Mouse (Mus musculus) forebrain, embryonic 11.5 days (tissue): ENCODE measurements around the gene Gm20695. TPM values are rescaled to one million over a fixed set of nuclear protein-coding genes. Genes with fewer than 3 reads are reported as not detected.
A peak's percentile ranks its signal among the peaks of the same experiment; 100 is the strongest.

Source experiments
- ATAC-seq: fragments of 200-750 bp; cut with Nextera tagmentation; replicated peaks from 2 replicates; pipeline ENCODE4 v1.8.0; 2017; ENCODE audit warnings: moderate TSS enrichment; ENCODE audit not compliant: low FRiP score
- DNase-seq: peaks from one replicate; pipeline ENCODE4 v3.0.0-alpha.2; 2017; ENCODE audit warnings: low spot score
- H3K27ac ChIP-seq: fragments of 300-500 bp; sonication (generic); 2 replicates; pipeline ENCODE4 v1.5.1; 2014; ENCODE audit warnings: low read depth, low read length
- H3K27me3 ChIP-seq: fragments of 300-500 bp; sonication (generic); 2 replicates; pipeline ENCODE4 v1.6.1; 2014; ENCODE audit warnings: mild to moderate bottlenecking, low read length, mixed read lengths; ENCODE audit not compliant: control insufficient read depth, insufficient read depth
- H3K36me3 ChIP-seq: fragments of 300-500 bp; sonication (generic); 2 replicates; pipeline ENCODE4 v1.6.1; 2014; ENCODE audit warnings: mild to moderate bottlenecking, low read length, moderate library complexity, mixed read lengths; ENCODE audit not compliant: control insufficient read depth, insufficient read depth
- H3K4me1 ChIP-seq: fragments of 300-500 bp; sonication (generic); replicated peaks from 2 replicates; pipeline ENCODE4 v1.6.1; 2014; ENCODE audit warnings: low read length, mixed read lengths; ENCODE audit not compliant: control insufficient read depth, insufficient read depth
- H3K4me2 ChIP-seq: fragments of 300-500 bp; sonication (generic); 2 replicates; pipeline ENCODE4 v1.6.1; 2014; ENCODE audit warnings: low read depth, mild to moderate bottlenecking, low read length, moderate library complexity, mixed read lengths; ENCODE audit not compliant: severe bottlenecking
- H3K4me3 ChIP-seq: fragments of 300-500 bp; sonication (generic); 2 replicates; pipeline ENCODE4 v1.5.1; 2014; ENCODE audit warnings: low read depth, low read length
- H3K9ac ChIP-seq: fragments of 300-500 bp; sonication (generic); 2 replicates; pipeline ENCODE4 v1.6.1; 2014; ENCODE audit warnings: low read length
- H3K9me3 ChIP-seq: fragments of 300-500 bp; sonication (generic); 2 replicates; pipeline ENCODE4 v1.6.1; 2016; ENCODE audit warnings: low read length, mixed read lengths; ENCODE audit not compliant: control insufficient read depth
- WGBS: fragments of 180-500 bp; shearing (Covaris S2); extraction: QIAGEN DNeasy Blood & Tissue Kit; methylation state at CpG from one replicate; pipeline ENCODE4 v1.1.7; 2014; 5-methylcytosine and 5-hydroxymethylcytosine counted together
- polyA plus RNA-seq: library from polyadenylated mRNA; unstranded; fragments of >200 nt; fragmentation: Nextera tagmentation; extraction: Ambion mirVana; gene quantifications from 2 replicates; pipeline ENCODE4 v1.2.1, GENCODE M21; 2014

Gene Gm20695
- 1.7 and 2.0 TPM in 2 replicates for polyA plus RNA-seq

DNA sequence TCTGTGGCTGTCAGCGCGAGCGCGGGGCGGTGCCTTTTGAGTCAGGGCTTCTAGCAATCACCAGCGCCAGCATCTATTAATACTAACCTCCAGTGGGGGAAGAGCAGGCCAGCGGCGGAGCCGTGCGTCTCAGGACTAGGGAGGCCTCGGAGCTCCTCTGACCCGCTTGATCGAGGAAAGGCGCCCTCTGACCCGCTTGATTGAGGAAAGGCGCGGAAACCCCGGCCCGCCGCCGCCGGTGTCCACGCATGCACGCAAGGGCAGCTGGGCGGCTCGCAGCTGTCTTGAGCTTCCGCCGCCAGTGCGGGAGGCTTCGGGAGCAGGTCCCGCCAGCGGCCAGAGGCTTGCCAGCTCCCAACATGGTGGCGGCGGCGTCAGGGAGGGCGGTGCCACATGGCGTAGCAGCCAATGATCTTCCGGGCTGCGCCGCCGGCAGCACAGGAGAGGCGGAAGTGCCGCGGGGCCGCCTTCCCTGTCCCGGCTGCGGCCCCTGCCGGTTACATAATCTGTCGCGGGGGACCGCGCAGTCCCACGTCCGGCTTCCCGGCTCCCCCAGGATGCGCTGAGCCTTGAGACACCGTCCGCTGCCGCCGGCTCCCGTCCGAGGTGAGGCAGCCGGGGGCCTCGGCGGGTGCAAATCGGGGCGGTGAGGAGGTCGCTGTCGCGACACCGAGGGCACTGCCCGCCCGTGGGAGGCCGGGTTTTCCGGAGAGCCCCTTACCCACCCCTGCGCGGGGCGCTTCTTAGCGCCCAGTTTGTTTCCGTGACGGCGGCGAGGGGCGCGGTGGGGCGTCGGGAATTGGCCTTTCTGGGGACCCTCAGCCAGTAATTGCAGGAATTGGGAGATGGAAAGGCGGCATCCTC lies at the start of gene Gm20695, which contains the start of gene Zfp597:
Gm20695 (plus strand) TSS at position 448 of the 864 bp plus-strand sequence.
Zfp597 (minus strand) TSS at position 361 of the 864 bp plus-strand sequence.
- Histone ChIP-seq H3K4me2 (peak within 1 kb of the TSS; percentile 70), H3K4me3 (peak within 1 kb of the TSS; percentile 86), H3K4me1 (peaks cover 4% of the 10 kb centered on the region; the same call in 1 of the 2 replicates), H3K9me3 (no peaks in the 10 kb centered on the region), H3K27me3 (no peaks in the 10 kb centered on the region), H3K27ac (peak within 1 kb of the TSS; percentile 83), H3K36me3 (no peaks in the 10 kb centered on the region), H3K9ac (peak within 1 kb of the TSS; percentile 89)
- DNase-seq (peak; percentile 97), ATAC-seq (peak; percentile 99)
- WGBS, result under 1% methylated on average over 88 of the region's 88 CpGs

DNA sequence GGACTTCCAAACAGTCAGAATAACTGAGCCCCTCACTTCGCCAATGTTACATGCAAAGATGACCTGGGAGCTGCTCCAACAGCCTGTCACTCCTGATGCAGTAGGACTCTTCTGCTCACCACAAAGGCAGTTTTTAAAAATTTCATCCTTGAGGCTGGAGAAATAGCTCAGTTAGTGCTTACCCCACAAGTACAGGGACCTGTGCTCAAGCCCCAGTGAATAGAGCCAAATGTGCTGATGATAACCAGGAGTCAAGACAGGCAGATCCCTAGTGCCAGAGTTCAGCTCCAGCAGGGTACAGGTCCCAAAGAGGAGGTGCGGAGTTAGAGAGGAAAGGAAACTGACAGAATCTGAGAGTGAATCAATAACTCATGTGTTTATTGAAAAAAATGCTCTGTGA lies 49.0 kb upstream of the Gm20695 start:
- no peak overlapping the region for H3K4me3 ChIP-seq
- H3K4me1 ChIP-seq, result no peaks in the 10 kb centered on the region
- no peaks in the 10 kb centered on the region for H3K9me3 ChIP-seq
- no peaks in the 10 kb centered on the region for H3K36me3 ChIP-seq
- DNase-seq (no peak), ATAC-seq (no peak)
- no peak overlapping the region for H3K9ac ChIP-seq
- WGBS, result 81% methylated on average over 2 of the region's 2 CpGs
- no peak overlapping the region for H3K4me2 ChIP-seq
- no peak overlapping the region for H3K27ac ChIP-seq
- no peaks in the 10 kb centered on the region for H3K27me3 ChIP-seq

DNA sequence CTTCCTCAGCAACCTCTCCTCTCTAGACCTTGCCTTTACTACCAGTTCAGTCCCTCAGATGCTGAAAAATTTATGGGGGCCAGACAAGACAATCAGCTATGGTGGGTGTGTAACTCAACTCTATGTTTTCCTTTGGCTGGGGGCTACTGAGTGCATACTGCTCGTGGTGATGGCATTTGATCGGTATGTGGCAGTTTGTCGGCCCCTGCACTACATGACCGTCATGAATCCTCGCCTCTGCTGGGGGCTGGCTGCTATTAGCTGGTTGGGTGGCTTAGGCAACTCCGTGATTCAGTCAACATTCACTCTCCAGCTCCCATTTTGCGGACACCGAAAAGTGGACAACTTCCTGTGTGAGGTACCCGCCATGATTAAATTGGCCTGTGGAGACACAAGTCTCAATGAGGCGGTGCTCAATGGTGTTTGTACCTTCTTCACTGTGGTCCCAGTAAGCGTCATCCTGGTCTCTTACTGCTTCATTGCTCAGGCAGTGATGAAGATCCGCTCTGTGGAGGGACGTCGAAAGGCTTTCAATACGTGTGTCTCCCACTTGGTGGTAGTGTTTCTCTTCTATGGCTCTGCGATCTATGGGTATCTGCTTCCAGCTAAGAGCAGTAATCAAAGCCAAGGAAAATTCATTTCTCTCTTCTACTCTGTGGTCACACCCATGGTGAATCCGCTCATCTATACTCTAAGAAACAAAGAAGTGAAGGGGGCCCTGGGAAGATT lies 45.1 kb upstream of the Gm20695 start:
- Histone ChIP-seq H3K4me3 (no peak overlapping the region), H3K4me1 (no peaks in the 10 kb centered on the region), H3K27me3 (no peaks in the 10 kb centered on the region), H3K9ac (no peak overlapping the region), H3K9me3 (no peaks in the 10 kb centered on the region), H3K4me2 (no peak overlapping the region), H3K27ac (no peak overlapping the region), H3K36me3 (no peaks in the 10 kb centered on the region)
- ATAC-seq, result no peak
- 59% methylated on average over 17 of the region's 17 CpGs for WGBS
- DNase-seq, result no peak

DNA sequence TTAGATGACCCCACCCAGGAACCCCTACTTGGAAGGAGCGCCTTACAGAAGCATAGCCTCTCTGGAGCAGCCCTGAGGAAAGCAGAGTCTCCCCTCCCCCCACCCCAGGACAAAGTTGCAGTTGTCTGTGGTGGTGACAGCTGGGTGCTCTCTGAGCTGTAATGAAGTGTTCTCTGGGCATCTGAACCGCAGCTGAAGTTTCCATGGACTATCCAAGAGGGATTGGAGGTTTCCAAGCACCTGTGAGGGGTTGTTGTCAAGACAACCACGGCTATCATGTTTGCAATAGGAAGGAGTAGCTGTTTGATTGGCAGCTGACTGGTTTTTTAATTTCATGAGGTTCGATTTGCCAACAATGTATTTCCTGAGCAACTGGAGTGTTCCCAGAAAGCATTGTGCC lies 41.5 kb upstream of the Gm20695 start:
- no peak overlapping the region for H3K4me3 ChIP-seq
- DNase-seq, result no peak
- WGBS, result 41% methylated on average over 4 of the region's 4 CpGs
- H3K27me3 ChIP-seq, result peaks cover 2% of the 10 kb centered on the region; the same call in 1 of the 2 replicates
- 0 out of 2 replicates have a peak, but pooled peaks cover 2% of the 10 kb centered on the region for H3K4me1 ChIP-seq
- H3K9ac ChIP-seq, result no peak overlapping the region
- ATAC-seq, result no peak
- H3K4me2 ChIP-seq, result no peak overlapping the region
- no peaks in the 10 kb centered on the region for H3K36me3 ChIP-seq
- no peak overlapping the region for H3K27ac ChIP-seq
- no peaks in the 10 kb centered on the region for H3K9me3 ChIP-seq

DNA sequence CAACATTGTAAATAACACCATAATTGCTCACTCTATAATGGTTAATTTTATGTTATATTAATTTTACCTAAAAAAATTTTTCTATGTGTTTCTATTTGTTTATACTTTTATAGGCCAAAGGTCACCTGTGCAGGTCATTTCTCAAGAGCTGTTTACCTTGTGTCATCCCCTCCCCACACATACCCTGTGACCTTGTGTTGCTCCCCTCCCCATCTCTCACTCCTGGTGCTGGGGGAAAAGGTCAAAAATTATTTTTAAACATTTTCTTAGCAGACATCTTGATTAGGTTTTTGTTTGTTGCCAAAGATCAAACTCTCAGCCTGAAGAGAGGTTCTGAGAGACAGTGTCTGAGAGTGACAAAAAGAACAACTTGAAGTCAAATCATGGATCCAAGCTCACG lies 40.7 kb upstream of the Gm20695 start:
- no peak overlapping the region for H3K4me3 ChIP-seq
- no peak overlapping the region for H3K9ac ChIP-seq
- H3K27ac ChIP-seq, result no peak overlapping the region
- H3K27me3 ChIP-seq, result peaks cover 2% of the 10 kb centered on the region; the same call in 1 of the 2 replicates
- H3K36me3 ChIP-seq, result no peaks in the 10 kb centered on the region
- DNase-seq (no peak), ATAC-seq (no peak)
- H3K4me1 ChIP-seq, result 0 out of 2 replicates have a peak, but pooled peaks cover 2% of the 10 kb centered on the region
- 74% methylated on average over 1 of the region's 1 CpGs for WGBS
- no peak overlapping the region for H3K4me2 ChIP-seq
- no peaks in the 10 kb centered on the region for H3K9me3 ChIP-seq

DNA sequence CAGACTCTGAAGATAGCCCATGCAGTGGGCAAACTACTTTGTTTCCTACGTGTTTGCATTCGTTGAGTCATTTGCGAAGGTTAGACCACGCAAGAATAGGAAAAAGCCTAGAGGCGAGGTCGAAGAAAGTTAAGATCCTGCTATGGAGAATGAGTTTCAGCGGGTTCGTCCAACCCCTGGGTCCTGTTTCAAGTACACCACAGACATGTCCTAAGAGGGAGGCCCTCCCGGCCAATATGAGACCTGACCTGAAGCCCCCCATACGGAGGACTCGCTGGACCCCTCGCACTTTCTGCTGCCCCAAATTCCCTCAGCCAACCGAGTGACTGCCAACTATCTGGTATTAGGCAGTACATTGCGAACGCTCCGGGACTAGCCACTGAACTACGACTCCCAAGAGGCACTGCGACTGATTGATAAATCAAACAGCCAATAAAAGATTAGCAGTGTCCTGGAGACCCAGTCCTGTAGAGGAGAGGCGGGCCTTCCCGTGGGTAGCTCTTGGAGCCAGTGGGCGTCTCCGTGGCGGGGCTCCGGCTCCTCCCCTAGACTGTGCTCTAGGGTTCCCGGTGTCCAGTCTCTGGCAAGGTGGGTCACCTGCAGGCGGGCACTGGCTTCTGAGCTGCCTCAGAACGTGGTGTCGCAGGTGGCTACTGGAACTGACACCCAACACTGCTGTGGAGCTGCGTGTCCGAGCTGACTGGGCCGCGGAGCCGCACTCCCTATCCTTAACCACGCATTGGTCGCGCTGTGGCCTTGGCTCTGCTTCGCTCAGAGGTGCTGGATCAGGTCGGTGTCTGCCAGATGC lies 37.5 kb upstream of the Gm20695 start, which contains the start of gene Zfp174:
Zfp174 (plus strand) TSS at position 558 of the 808 bp plus-strand sequence.
- Histone ChIP-seq H3K4me2 (peak within 1 kb of the TSS; percentile 66), H3K27ac (no peak within 1 kb of the TSS), H3K27me3 (peaks cover 2% of the 10 kb centered on the region; the same call in 1 of the 2 replicates), H3K36me3 (no peaks in the 10 kb centered on the region), H3K4me3 (peak within 1 kb of the TSS; percentile 67), H3K9ac (peak within 1 kb of the TSS; percentile 66), H3K9me3 (no peaks in the 10 kb centered on the region), H3K4me1 (0 out of 2 replicates have a peak, but pooled peaks cover 2% of the 10 kb centered on the region)
- DNase-seq (peak; percentile 94), ATAC-seq (peak; percentile 99)
- WGBS, result 4% methylated on average over 38 of the region's 38 CpGs

DNA sequence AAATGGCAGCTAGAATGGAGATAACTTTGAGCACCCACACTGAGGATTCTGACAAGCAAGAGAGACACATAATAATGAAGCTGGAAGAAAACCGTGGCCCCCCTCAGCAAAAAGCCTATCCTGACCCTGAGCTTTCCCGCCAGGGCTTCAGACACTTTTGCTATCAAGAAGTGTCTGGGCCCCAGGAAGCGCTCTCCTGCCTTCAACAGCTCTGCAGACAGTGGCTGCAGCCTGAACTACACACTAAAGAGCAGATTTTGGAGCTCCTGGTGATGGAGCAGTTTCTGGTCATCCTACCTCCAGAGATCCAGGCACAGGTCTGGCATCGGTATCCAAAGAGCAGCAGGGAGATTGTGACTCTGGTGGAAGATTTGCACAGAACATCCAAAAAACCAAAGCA lies 36.6 kb upstream of the Gm20695 start:
- peaks cover 2% of the 10 kb centered on the region; the same call in 1 of the 2 replicates for H3K27me3 ChIP-seq
- H3K4me3 ChIP-seq, result no peak overlapping the region; the same call in 1 of the 2 replicates
- H3K4me1 ChIP-seq, result 0 out of 2 replicates have a peak, but pooled peaks cover 2% of the 10 kb centered on the region
- no peak overlapping the region for H3K27ac ChIP-seq
- no peaks in the 10 kb centered on the region for H3K9me3 ChIP-seq
- peak overlapping the region; percentile 66; the same call in 1 of the 2 replicates for H3K9ac ChIP-seq
- DNase-seq (no peak), ATAC-seq (no peak)
- H3K36me3 ChIP-seq, result no peaks in the 10 kb centered on the region
- H3K4me2 ChIP-seq, result peak overlapping the region; percentile 66
- 68% methylated on average over 4 of the region's 4 CpGs for WGBS

DNA sequence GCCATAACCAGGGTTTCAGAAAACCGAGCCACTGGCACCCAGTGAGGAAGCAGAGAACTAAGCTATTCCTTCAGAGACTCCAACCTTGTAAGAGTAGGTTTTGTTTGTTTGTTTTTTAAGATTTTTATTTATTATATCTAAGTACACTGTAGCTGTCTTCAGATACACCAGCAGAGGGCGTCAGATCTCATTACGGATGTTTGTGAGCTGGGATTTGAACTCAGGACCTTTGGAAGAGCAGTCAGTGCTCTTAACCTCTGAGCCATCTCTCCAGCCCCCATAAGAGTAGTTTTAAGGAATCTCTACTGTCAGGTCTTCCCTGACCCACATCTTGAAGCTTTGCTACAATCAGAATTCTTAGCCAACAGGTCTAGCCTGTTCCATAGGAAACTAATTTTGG lies 36.0 kb upstream of the Gm20695 start:
- DNase-seq (no peak), ATAC-seq (no peak)
- Histone ChIP-seq H3K4me2 (no peak overlapping the region), H3K36me3 (no peaks in the 10 kb centered on the region), H3K9ac (no peak overlapping the region), H3K27ac (no peak overlapping the region), H3K27me3 (peaks cover 2% of the 10 kb centered on the region; the same call in 1 of the 2 replicates), H3K9me3 (no peaks in the 10 kb centered on the region), H3K4me3 (no peak overlapping the region), H3K4me1 (0 out of 2 replicates have a peak, but pooled peaks cover 2% of the 10 kb centered on the region)
- WGBS, result 80% methylated on average over 3 of the region's 3 CpGs
